Mouse (Mus musculus) embryonic facial prominence, embryonic 11.5 days (tissue): ENCODE results near the gene Rprd2. TPM values are rescaled to one million over a fixed set of nuclear protein-coding genes. Genes with fewer than 3 reads are reported as not detected.

Source experiments
- ATAC-seq: fragments of 200-750 bp; cut with Nextera tagmentation; replicated peaks from 2 replicates; pipeline ENCODE4 v1.8.0; 2017; ENCODE audit warnings: low read depth; ENCODE audit not compliant: insufficient number of reproducible peaks, low FRiP score, low TSS enrichment
- DNase-seq: peaks from one replicate; pipeline ENCODE4 v3.0.0-alpha.2; 2015; ENCODE audit warnings: low spot score
- H3K27ac ChIP-seq: fragments of 300-500 bp; sonication (generic); replicated peaks from 2 replicates; pipeline ENCODE4 v1.5.1; 2014; ENCODE audit warnings: mild to moderate bottlenecking, low read depth, low read length, control low read depth
- H3K27me3 ChIP-seq: fragments of 300-500 bp; sonication (generic); 2 replicates; pipeline ENCODE4 v1.6.1; 2014; ENCODE audit warnings: mild to moderate bottlenecking, low read length, moderate library complexity, mixed read lengths; ENCODE audit not compliant: control insufficient read depth, insufficient read depth
- H3K36me3 ChIP-seq: fragments of 300-500 bp; sonication (generic); replicated peaks from 2 replicates; pipeline ENCODE4 v1.6.1; 2014; ENCODE audit warnings: low read depth, mild to moderate bottlenecking, low read length, moderate library complexity, mixed read lengths; ENCODE audit not compliant: control insufficient read depth, insufficient read depth
- H3K4me1 ChIP-seq: fragments of 300-500 bp; sonication (generic); 2 replicates; pipeline ENCODE4 v1.6.1; 2014; ENCODE audit warnings: low read length, mixed read lengths; ENCODE audit not compliant: control insufficient read depth, insufficient read depth
- H3K4me2 ChIP-seq: fragments of 300-500 bp; sonication (generic); 2 replicates; pipeline ENCODE4 v1.6.1; 2014; ENCODE audit warnings: low read depth, mild to moderate bottlenecking, control low read depth, low read length, moderate library complexity
- H3K4me3 ChIP-seq: fragments of 300-500 bp; sonication (generic); 2 replicates; pipeline ENCODE4 v1.5.1; 2014; ENCODE audit warnings: low read depth, low read length, control low read depth
- H3K9ac ChIP-seq: fragments of 300-500 bp; sonication (generic); replicated peaks from 2 replicates; pipeline ENCODE4 v1.6.1; 2014; ENCODE audit warnings: mild to moderate bottlenecking, control low read depth, low read length
- H3K9me3 ChIP-seq: fragments of 300-500 bp; sonication (generic); replicated peaks from 2 replicates; pipeline ENCODE4 v1.6.1; 2016; ENCODE audit warnings: mild to moderate bottlenecking, low read length, inconsistent platforms, mixed read lengths; ENCODE audit not compliant: control insufficient read depth
- WGBS: fragments of 180-500 bp; shearing (Covaris S2); extraction: QIAGEN DNeasy Blood & Tissue Kit; methylation state at CpG from one replicate; pipeline ENCODE4 v1.1.7; 2014; 5-methylcytosine and 5-hydroxymethylcytosine counted together
- polyA plus RNA-seq: library from polyadenylated mRNA; unstranded; fragments of >200 nt; fragmentation: Nextera tagmentation; extraction: Ambion mirVana; gene quantifications from 2 replicates; pipeline ENCODE4 v1.2.1, GENCODE M21; 2014

The Rprd2 gene
- polyA plus RNA-seq, 1 experiment from 2014 or later, result 24.4 TPM

DNA sequence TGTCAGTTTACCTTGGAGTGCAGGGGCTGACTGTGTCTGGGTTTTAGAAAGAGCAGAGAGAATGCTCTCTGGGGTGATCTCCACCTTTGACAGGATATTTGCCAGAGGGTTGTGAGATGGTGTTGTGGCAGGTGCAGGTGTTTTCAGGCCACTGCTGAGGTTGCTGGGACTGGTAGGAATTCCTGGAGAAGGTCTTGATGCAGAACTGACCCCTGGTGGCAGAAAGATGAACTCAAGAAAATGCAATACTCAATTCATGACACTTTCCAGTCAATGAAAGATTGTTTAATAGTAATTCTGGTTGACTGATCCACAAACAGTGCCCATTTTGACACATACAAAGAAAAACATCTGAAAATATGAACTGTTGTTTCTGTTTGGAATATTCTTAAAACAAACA is 46.7 kb downstream of the Rprd2 start:
- Histone ChIP-seq H3K9ac (no peak overlapping the region), H3K36me3 (peaks cover 3% of the 10 kb centered on the region; the same call in 1 of the 2 replicates), H3K9me3 (no peaks in the 10 kb centered on the region), H3K4me3 (no peak overlapping the region), H3K27me3 (no peaks in the 10 kb centered on the region), H3K27ac (no peak overlapping the region), H3K4me2 (no peak overlapping the region), H3K4me1 (no peaks in the 10 kb centered on the region)
- ATAC-seq, result no peak
- peak; percentile 48 for DNase-seq

DNA sequence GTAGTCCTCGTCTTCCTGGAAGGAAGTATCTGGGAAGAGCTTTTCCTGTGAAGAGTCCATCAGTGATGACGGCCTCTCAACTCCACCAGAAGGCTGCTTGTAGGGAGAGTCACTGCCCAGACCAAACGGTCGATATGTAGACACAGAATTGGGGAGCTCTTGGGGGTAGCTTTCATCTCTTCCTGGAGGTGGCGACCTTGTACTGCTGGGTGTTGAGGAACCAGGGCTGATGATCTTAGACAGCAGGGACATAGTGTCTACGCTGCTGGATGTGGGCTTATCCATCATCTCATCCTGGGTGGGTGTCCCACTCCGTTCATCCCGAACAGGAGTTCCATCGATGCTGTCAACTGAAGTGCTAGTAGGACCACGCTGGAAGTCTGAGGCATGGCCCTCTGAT is 53.1 kb downstream of the Rprd2 start:
- H3K27me3 ChIP-seq, result no peaks in the 10 kb centered on the region
- ATAC-seq (no peak), DNase-seq (no peak)
- H3K4me3 ChIP-seq, result no peak overlapping the region
- H3K9me3 ChIP-seq, result no peaks in the 10 kb centered on the region
- 93% methylated on average over 10 of the region's 10 CpGs for WGBS
- no peak overlapping the region for H3K4me2 ChIP-seq
- H3K4me1 ChIP-seq, result no peaks in the 10 kb centered on the region
- H3K36me3 ChIP-seq, result peaks cover 2% of the 10 kb centered on the region
- no peak overlapping the region for H3K27ac ChIP-seq
- H3K9ac ChIP-seq, result no peak overlapping the region

GRCm38 (mm10) chr3:95763811-95764210 is 54.9 kb downstream of the Rprd2 start:
- peaks cover 2% of the 10 kb centered on the region for H3K36me3 ChIP-seq
- no peak overlapping the region for H3K27ac ChIP-seq

GRCm38 (mm10) chr3:95762961-95763360 is 55.7 kb downstream of the Rprd2 start:
- Histone ChIP-seq H3K9ac (no peak overlapping the region), H3K4me2 (no peak overlapping the region), H3K4me3 (no peak overlapping the region), H3K27me3 (no peaks in the 10 kb centered on the region), H3K9me3 (no peaks in the 10 kb centered on the region), H3K36me3 (peaks cover 2% of the 10 kb centered on the region), H3K4me1 (no peaks in the 10 kb centered on the region), H3K27ac (no peak overlapping the region)
- ATAC-seq (no peak), DNase-seq (no peak)
- 60% methylated on average over 6 of the region's 6 CpGs for WGBS

More at GRCm38 (mm10) chr3:95763811-95764210, 54.9 kb downstream of the Rprd2 start:
- Histone ChIP-seq H3K4me1 (no peaks in the 10 kb centered on the region), H3K4me2 (no peak overlapping the region), H3K27me3 (no peaks in the 10 kb centered on the region), H3K4me3 (no peak overlapping the region), H3K9me3 (no peaks in the 10 kb centered on the region), H3K9ac (no peak overlapping the region)
- WGBS, result 85% methylated on average over 10 of the region's 10 CpGs
- ATAC-seq (no peak), DNase-seq (no peak)

DNA sequence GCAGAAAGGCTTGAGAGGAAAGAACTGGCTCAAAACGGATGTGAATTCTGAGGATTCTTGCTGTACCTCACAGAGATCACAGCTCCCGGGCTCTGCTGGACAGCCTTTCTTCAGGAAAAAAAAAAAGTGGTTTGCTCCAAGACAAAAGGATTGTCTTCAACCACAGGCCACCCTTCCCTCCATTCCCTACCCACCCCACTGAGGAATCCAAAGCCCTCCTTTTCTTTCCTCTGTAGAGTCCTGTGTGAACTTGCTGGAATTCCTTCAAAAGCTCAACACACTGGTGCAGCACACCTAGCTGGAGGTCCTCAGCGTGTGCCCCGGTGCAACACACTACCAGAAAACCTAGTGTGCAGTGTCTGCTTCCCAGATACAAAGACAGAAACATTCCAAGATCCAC is 56.9 kb downstream of the Rprd2 start:
- no peak overlapping the region for H3K4me3 ChIP-seq
- 76% methylated on average over 4 of the region's 4 CpGs for WGBS
- no peak for ATAC-seq
- no peak for DNase-seq
- H3K4me2 ChIP-seq, result no peak overlapping the region
- no peaks in the 10 kb centered on the region for H3K9me3 ChIP-seq
- H3K27me3 ChIP-seq, result no peaks in the 10 kb centered on the region
- H3K36me3 ChIP-seq, result peaks cover 2% of the 10 kb centered on the region
- no peak overlapping the region for H3K9ac ChIP-seq
- H3K4me1 ChIP-seq, result no peaks in the 10 kb centered on the region
- H3K27ac ChIP-seq, result no peak overlapping the region

GRCm38 (mm10) chr3:95760656-95761055 is 58.0 kb downstream of the Rprd2 start:
- Histone ChIP-seq H3K4me2 (no peak overlapping the region), H3K9me3 (no peaks in the 10 kb centered on the region), H3K4me1 (no peaks in the 10 kb centered on the region), H3K27ac (no peak overlapping the region), H3K27me3 (no peaks in the 10 kb centered on the region), H3K36me3 (peaks cover 2% of the 10 kb centered on the region; the same call in 1 of the 2 replicates), H3K4me3 (no peak overlapping the region), H3K9ac (no peak overlapping the region)
- no peak for ATAC-seq
- DNase-seq, result no peak

DNA sequence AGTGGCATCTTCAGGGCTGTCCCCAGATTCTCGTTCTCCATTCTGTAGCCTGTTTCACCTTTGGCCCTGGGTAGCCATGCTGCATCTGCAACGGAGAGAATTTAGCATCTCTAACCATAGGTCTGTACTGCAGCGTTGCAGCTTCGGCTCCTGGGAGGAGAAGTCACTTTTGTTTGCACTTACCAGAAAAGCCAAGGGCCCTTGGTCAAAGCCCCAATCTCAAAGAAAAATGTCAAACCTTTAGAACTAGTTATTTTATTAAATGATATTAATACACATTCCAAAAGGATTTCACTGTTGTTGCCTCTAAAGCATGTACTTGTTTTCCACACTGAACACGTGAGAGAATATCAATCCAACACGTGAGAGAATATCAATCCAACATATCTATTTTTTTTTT is 58.6 kb downstream of the Rprd2 start, which contains the start of gene Tars2:
Gene Tars2, minus strand, starts transcription at position 101 of the 400 bp plus-strand sequence.
- Histone ChIP-seq H3K36me3 (peaks cover 2% of the 10 kb centered on the region; the same call in 1 of the 2 replicates), H3K9ac (no peak within 1 kb of the TSS), H3K9me3 (no peaks in the 10 kb centered on the region), H3K4me1 (no peaks in the 10 kb centered on the region), H3K27me3 (no peaks in the 10 kb centered on the region), H3K4me2 (no peak within 1 kb of the TSS), H3K27ac (no peak within 1 kb of the TSS), H3K4me3 (no peak within 1 kb of the TSS)
- DNase-seq, result no peak
- ATAC-seq, result no peak
- WGBS, result 85% methylated on average over 6 of the region's 6 CpGs

DNA sequence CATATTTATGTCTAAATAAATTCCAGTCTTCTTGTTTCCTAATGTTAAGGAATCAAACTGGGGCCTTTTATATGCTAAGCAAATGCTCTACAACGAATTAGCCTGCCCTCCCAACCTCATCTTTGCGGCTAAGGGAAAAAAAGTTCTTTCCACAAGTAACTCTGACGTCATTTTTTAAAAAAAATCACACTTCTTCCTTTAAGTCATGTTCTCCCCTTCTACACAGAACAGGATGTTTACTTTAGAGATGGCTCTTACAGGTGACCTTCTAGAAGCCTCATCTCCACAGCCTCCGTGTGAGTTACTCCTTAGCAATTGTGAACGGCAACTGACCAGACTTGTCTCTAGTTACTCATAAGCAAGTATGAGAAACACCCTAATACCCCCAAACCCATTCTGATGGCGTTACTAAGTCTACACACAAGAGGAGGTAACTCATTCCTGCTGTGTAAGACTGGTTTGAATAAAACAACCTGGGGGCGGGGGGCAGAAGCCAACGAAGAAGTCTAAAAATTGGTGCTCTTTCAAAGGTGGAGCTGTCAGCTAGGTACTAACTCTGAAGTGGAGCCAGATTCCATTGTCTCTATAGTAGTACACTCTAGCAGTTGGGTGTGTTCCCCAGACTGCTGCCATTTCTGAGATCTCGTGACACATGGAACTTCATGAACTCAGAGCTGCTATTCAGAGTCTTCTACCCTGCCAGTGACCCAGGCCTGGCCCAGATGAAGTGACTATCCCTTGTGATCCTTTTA is 60.0 kb downstream of the Rprd2 start:
- Histone ChIP-seq H3K4me2 (no peak overlapping the region), H3K4me1 (no peaks in the 10 kb centered on the region), H3K9me3 (no peaks in the 10 kb centered on the region), H3K4me3 (no peak overlapping the region), H3K9ac (no peak overlapping the region), H3K27me3 (no peaks in the 10 kb centered on the region), H3K36me3 (no peaks in the 10 kb centered on the region), H3K27ac (no peak overlapping the region)
- WGBS, result 51% methylated on average over 9 of the region's 9 CpGs
- no peak for ATAC-seq
- DNase-seq, result no peak
